Mouse (Mus musculus) bone marrow macrophage, adult 2 months (primary cell): ENCODE data around the gene Slit3.

Source experiments
- CTCF ChIP-seq: IDR thresholded peaks from 2 replicates; pipeline ENCODE4 v1.5.1; 2012; ENCODE audit warnings: low read depth, mild to moderate bottlenecking, low read length, moderate library complexity
- POLR2A ChIP-seq: IDR thresholded peaks from 2 replicates; pipeline ENCODE4 v1.6.1; 2012; ENCODE audit warnings: mild to moderate bottlenecking, low read depth, low read length, borderline replicate concordance

GRCm38 (mm10) chr11:35608794-35609193, 487.8 kb downstream of the Slit3 start:
- TF ChIP-seq CTCF, result no peak
- no peak for TF ChIP-seq POLR2A
